Mouse (Mus musculus) embryonic facial prominence, embryonic 12.5 days (tissue): Measurements from ENCODE around the gene Dsel. TPM values are rescaled to one million over a fixed set of nuclear protein-coding genes. Genes with fewer than 3 reads are reported as not detected.

Experiments used
- ATAC-seq: fragments of 200-750 bp; cut with Nextera tagmentation; 2 replicates; pipeline ENCODE4 v1.8.0; 2017; ENCODE audit not compliant: insufficient number of reproducible peaks, insufficient read depth, low FRiP score, low TSS enrichment
- H3K27ac ChIP-seq: fragments of 300-500 bp; sonication (generic); 2 replicates; pipeline ENCODE4 v1.5.1; 2016; ENCODE audit warnings: mild to moderate bottlenecking
- H3K27me3 ChIP-seq: fragments of 300-500 bp; sonication (generic); 2 replicates; pipeline ENCODE4 v1.6.1; 2016; ENCODE audit warnings: mild to moderate bottlenecking, moderate library complexity
- H3K36me3 ChIP-seq: fragments of 300-500 bp; sonication (generic); 2 replicates; pipeline ENCODE4 v1.6.1; 2016; ENCODE audit warnings: mild to moderate bottlenecking
- H3K4me1 ChIP-seq: fragments of 300-500 bp; sonication (generic); 2 replicates; pipeline ENCODE4 v1.6.1; 2016
- H3K4me2 ChIP-seq: fragments of 300-500 bp; sonication (generic); replicated peaks from 2 replicates; pipeline ENCODE4 v1.6.1; 2016; ENCODE audit warnings: mild to moderate bottlenecking, moderate library complexity
- H3K4me3 ChIP-seq: fragments of 300-500 bp; sonication (generic); 2 replicates; pipeline ENCODE4 v1.5.1; 2016; ENCODE audit warnings: mild to moderate bottlenecking
- H3K9ac ChIP-seq: fragments of 300-500 bp; sonication (generic); 2 replicates; pipeline ENCODE4 v1.6.1; 2016; ENCODE audit warnings: mild to moderate bottlenecking, moderate library complexity
- H3K9me3 ChIP-seq: fragments of 300-500 bp; sonication (generic); 2 replicates; pipeline ENCODE4 v1.6.1; 2016; ENCODE audit warnings: mild to moderate bottlenecking, moderate library complexity
- WGBS: fragments of 180-500 bp; shearing (Covaris S2); methylation state at CpG from one replicate; pipeline ENCODE4 v1.1.7; 2016; 5-methylcytosine and 5-hydroxymethylcytosine counted together
- polyA plus RNA-seq: library from polyadenylated mRNA; unstranded; fragments of >200 nt; fragmentation: Nextera tagmentation; extraction: Ambion mirVana; gene quantifications from 2 replicates; pipeline ENCODE4 v1.2.1, GENCODE M21; 2016

The Dsel gene
- polyA plus RNA-seq = 18.7 and 21.3 TPM in 2 replicates

- H3K36me3 ChIP-seq = no peaks in the 10 kb centered on the region
- no peaks in the 10 kb centered on the region for H3K9me3 ChIP-seq
- peak within 1 kb of the TSS; percentile 88 for H3K9ac ChIP-seq
- H3K4me3 ChIP-seq = peak within 1 kb of the TSS; percentile 80
- peak; percentile 97 for ATAC-seq
- H3K4me2 ChIP-seq = peak within 1 kb of the TSS; percentile 64
- H3K27ac ChIP-seq = peak within 1 kb of the TSS; percentile 96
- no peaks in the 10 kb centered on the region for H3K27me3 ChIP-seq
- under 1% methylated on average over 32 of the region's 33 CpGs for WGBS
- H3K4me1 ChIP-seq = peaks cover 5% of the 10 kb centered on the region; the same call in 1 of the 2 replicates
Measured at GRCm38 (mm10) chr1:111864779-111865165, at the start of gene Dsel. Gene Dsel, minus strand, starts transcription at chr1:111864918.

GRCm38 (mm10) chr1:111911424-111911823 lies 46.7 kb upstream of the Dsel start:
- Histone ChIP-seq H3K27ac (no peak overlapping the region), H3K4me1 (no peaks in the 10 kb centered on the region), H3K27me3 (no peaks in the 10 kb centered on the region), H3K4me3 (no peak overlapping the region), H3K9ac (no peak overlapping the region), H3K4me2 (no peak overlapping the region), H3K9me3 (no peaks in the 10 kb centered on the region), H3K36me3 (no peaks in the 10 kb centered on the region)
- ATAC-seq = no peak
- 57% methylated on average over 1 of the region's 1 CpGs for WGBS

GRCm38 (mm10) chr1:111883336-111883735 lies 18.6 kb upstream of the Dsel start:
- Histone ChIP-seq H3K4me3 (no peak overlapping the region), H3K27me3 (no peaks in the 10 kb centered on the region), H3K27ac (no peak overlapping the region), H3K9me3 (no peaks in the 10 kb centered on the region), H3K4me2 (no peak overlapping the region), H3K36me3 (no peaks in the 10 kb centered on the region), H3K9ac (no peak overlapping the region), H3K4me1 (no peaks in the 10 kb centered on the region)
- ATAC-seq = no peak
- WGBS = 90% methylated on average over 3 of the region's 3 CpGs

- no peak overlapping the region for H3K9ac ChIP-seq
- H3K4me1 ChIP-seq = no peaks in the 10 kb centered on the region
- H3K36me3 ChIP-seq = no peaks in the 10 kb centered on the region
- no peak for ATAC-seq
- no peak overlapping the region for H3K27ac ChIP-seq
- H3K4me2 ChIP-seq = no peak overlapping the region
- H3K4me3 ChIP-seq = no peak overlapping the region
- H3K9me3 ChIP-seq = no peaks in the 10 kb centered on the region
- H3K27me3 ChIP-seq = no peaks in the 10 kb centered on the region
Measured at GRCm38 (mm10) chr1:111875784-111876183, 11.1 kb upstream of the Dsel start.

GRCm38 (mm10) chr1:111873196-111873595 lies 8.5 kb upstream of the Dsel start:
- H3K9me3 ChIP-seq = no peaks in the 10 kb centered on the region
- no peaks in the 10 kb centered on the region for H3K4me1 ChIP-seq
- H3K27ac ChIP-seq = no peak overlapping the region
- no peaks in the 10 kb centered on the region for H3K27me3 ChIP-seq
- ATAC-seq = no peak
- H3K9ac ChIP-seq = no peak overlapping the region
- no peaks in the 10 kb centered on the region for H3K36me3 ChIP-seq
- H3K4me2 ChIP-seq = no peak overlapping the region
- H3K4me3 ChIP-seq = no peak overlapping the region

GRCm38 (mm10) chr1:111865467-111865866 lies 749 bp upstream of the Dsel start:
- Histone ChIP-seq H3K4me3 (no peak overlapping the region), H3K27me3 (no peaks in the 10 kb centered on the region), H3K9me3 (no peaks in the 10 kb centered on the region), H3K36me3 (no peaks in the 10 kb centered on the region), H3K4me1 (peaks cover 5% of the 10 kb centered on the region; the same call in 1 of the 2 replicates), H3K9ac (no peak overlapping the region), H3K4me2 (no peak overlapping the region), H3K27ac (peak overlapping the region; percentile 96; the same call in 1 of the 2 replicates)
- WGBS = 53% methylated on average over 2 of the region's 2 CpGs
- ATAC-seq = peak; percentile 50; the same call in 1 of the 2 replicates

- Histone ChIP-seq H3K9me3 (no peaks in the 10 kb centered on the region), H3K36me3 (no peaks in the 10 kb centered on the region), H3K9ac (peak overlapping the region; percentile 88), H3K27ac (peak overlapping the region; percentile 96), H3K4me2 (peak overlapping the region; percentile 64), H3K27me3 (no peaks in the 10 kb centered on the region), H3K4me3 (peak overlapping the region; percentile 80), H3K4me1 (peaks cover 5% of the 10 kb centered on the region; the same call in 1 of the 2 replicates)
- ATAC-seq = peak; percentile 79
- under 1% methylated on average over 41 of the region's 41 CpGs for WGBS
Measured at GRCm38 (mm10) chr1:111864063-111864778, 497 bp downstream of the Dsel start.

GRCm38 (mm10) chr1:111857852-111858251 lies 6.9 kb downstream of the Dsel start:
- Histone ChIP-seq H3K9ac (no peak overlapping the region), H3K27ac (no peak overlapping the region), H3K36me3 (no peaks in the 10 kb centered on the region), H3K4me2 (no peak overlapping the region), H3K9me3 (no peaks in the 10 kb centered on the region), H3K4me3 (no peak overlapping the region), H3K27me3 (no peaks in the 10 kb centered on the region), H3K4me1 (peaks cover 3% of the 10 kb centered on the region; the same call in 1 of the 2 replicates)
- no peak for ATAC-seq
- whole genome bisulfite sequencing = 42% methylated on average over 1 of the region's 1 CpGs

GRCm38 (mm10) chr1:111852439-111852838 lies 12.3 kb downstream of the Dsel start:
- Histone ChIP-seq H3K9ac (no peak overlapping the region), H3K27ac (no peak overlapping the region), H3K27me3 (no peaks in the 10 kb centered on the region), H3K36me3 (no peaks in the 10 kb centered on the region), H3K9me3 (no peaks in the 10 kb centered on the region), H3K4me1 (no peaks in the 10 kb centered on the region), H3K4me3 (no peak overlapping the region), H3K4me2 (no peak overlapping the region)
- no peak for ATAC-seq
- WGBS = 89% methylated on average over 8 of the region's 8 CpGs

GRCm38 (mm10) chr1:111833583-111834225 lies 31.0 kb downstream of the Dsel start:
- Histone ChIP-seq H3K4me3 (no peak overlapping the region), H3K4me1 (no peaks in the 10 kb centered on the region), H3K4me2 (no peak overlapping the region), H3K9me3 (no peaks in the 10 kb centered on the region), H3K9ac (no peak overlapping the region), H3K27ac (no peak overlapping the region), H3K27me3 (no peaks in the 10 kb centered on the region), H3K36me3 (no peaks in the 10 kb centered on the region)
- WGBS = 71% methylated on average over 2 of the region's 2 CpGs
- ATAC-seq = no peak
